Mouse (Mus musculus): ENCODE measurements around the gene Celf3. TPM values are rescaled to one million over a fixed set of nuclear protein-coding genes. Genes with fewer than 3 reads are reported as not detected.

Celf3 gene
- polyA plus RNA-seq, 1 experiment from 2014 or later, result 222 TPM

Other genes starting within 250 kb of the Celf3 start
- gene Gm4778, start 214.3 kb upstream of the Celf3 start, polyA plus RNA-seq (2016; fragmentation: Nextera tagmentation; extraction: Ambion mirVana), result not detected in 2 replicates
- gene Them4, start 168.2 kb upstream of the Celf3 start, polyA plus RNA-seq (2016; fragmentation: Nextera tagmentation; extraction: Ambion mirVana), result 12.8 and 13.3 TPM in 2 replicates
- not detected in 2 replicates for gene Them5, start 136.2 kb upstream of the Celf3 start, polyA plus RNA-seq (2016; fragmentation: Nextera tagmentation; extraction: Ambion mirVana)
- gene C2cd4d, start 115.9 kb upstream of the Celf3 start, polyA plus RNA-seq (2016; fragmentation: Nextera tagmentation; extraction: Ambion mirVana), result 1.9 and 3.3 TPM in 2 replicates
- gene Rorc, start 105.5 kb upstream of the Celf3 start, polyA plus RNA-seq (2016; fragmentation: Nextera tagmentation; extraction: Ambion mirVana), result 0.18 and 0.28 TPM in 2 replicates
- gene Lingo4, start 79.8 kb upstream of the Celf3 start, polyA plus RNA-seq (2016; fragmentation: Nextera tagmentation; extraction: Ambion mirVana), result 0.68 and 0.71 TPM in 2 replicates
- 54.7 and 63.6 TPM in 2 replicates for gene Tdrkh, start 65.0 kb upstream of the Celf3 start, polyA plus RNA-seq (2016; fragmentation: Nextera tagmentation; extraction: Ambion mirVana)
- gene Mrpl9, start 35.0 kb upstream of the Celf3 start, polyA plus RNA-seq (2016; fragmentation: Nextera tagmentation; extraction: Ambion mirVana), result 58.8 and 64.9 TPM in 2 replicates
- gene Oaz3, start 34.4 kb upstream of the Celf3 start, polyA plus RNA-seq (2016; fragmentation: Nextera tagmentation; extraction: Ambion mirVana), result 1.1 and 1.6 TPM in 2 replicates
- gene Riiad1, start 2.0 kb downstream of the Celf3 start, polyA plus RNA-seq (2016; fragmentation: Nextera tagmentation; extraction: Ambion mirVana), result 15.8 and 19.0 TPM in 2 replicates
- gene Snx27, start 104.4 kb downstream of the Celf3 start, polyA plus RNA-seq (2016; fragmentation: Nextera tagmentation; extraction: Ambion mirVana), result 65.6 and 79.1 TPM in 2 replicates
- gene Gm10972, start 164.8 kb downstream of the Celf3 start, polyA plus RNA-seq (2016; fragmentation: Nextera tagmentation; extraction: Ambion mirVana), result not detected in 2 replicates
- 3.2 and 4.1 TPM in 2 replicates for gene Tuft1, start 180.6 kb downstream of the Celf3 start, polyA plus RNA-seq (2016; fragmentation: Nextera tagmentation; extraction: Ambion mirVana)
- gene Selenbp2, start 215.3 kb downstream of the Celf3 start, polyA plus RNA-seq (2016; fragmentation: Nextera tagmentation; extraction: Ambion mirVana), result 0.28 TPM in 1 of 2 replicates, not detected in the other

Measured in midbrain, embryonic 12.5 days (tissue).